Mouse (Mus musculus) c-Kit-positive CD71-negative TER-119-negative erythroid progenitor cells, embryonic 14.5 days (primary cell): Measurements from ENCODE around the gene Ttc28.

Experiments
- DNase-seq: peaks from one replicate; pipeline ENCODE4 v3.0.0-alpha.2; 2013; ENCODE audit warnings: low read depth

Gene Ttc28

DNA sequence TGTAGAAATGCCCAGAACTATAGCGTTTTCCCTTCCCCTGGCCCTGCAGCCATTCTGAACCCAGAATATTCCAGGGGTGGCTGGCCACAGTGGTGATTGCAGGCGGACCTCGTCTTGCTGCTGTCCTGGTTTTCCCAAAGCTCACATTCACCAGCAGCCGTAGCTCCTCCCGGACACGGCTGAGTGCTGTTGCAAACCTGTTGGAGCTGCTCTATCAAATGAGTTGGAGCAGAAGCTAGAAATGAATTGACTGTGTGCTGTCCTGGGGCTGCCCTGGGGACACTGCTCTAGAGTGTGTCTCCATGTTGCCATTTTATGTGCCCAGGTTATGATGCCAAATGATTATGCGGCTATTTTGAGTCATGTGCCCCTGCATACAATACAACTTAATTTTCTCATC, 254.2 kb downstream of the Ttc28 start:
- no peak for DNase-seq

DNA sequence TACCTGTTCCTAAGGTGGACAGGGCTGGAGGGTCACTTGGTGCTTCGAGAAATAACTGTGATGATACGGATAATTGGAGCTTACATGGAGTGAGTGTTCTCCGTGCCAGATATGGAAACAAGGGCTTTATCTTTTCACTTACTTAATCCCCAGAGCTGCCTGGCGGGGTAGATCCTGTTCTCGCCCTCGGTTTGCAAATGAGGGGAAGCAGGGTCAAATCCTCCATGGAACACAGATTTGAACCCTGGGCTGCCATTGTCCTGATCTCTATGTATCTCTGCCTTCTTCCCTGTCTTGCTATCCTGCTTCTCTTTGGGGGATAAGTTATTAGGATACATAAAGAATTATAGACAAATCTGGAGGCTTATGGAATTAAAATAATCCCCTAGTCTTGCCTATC, 257.7 kb downstream of the Ttc28 start:
- no peak for DNase-seq

DNA sequence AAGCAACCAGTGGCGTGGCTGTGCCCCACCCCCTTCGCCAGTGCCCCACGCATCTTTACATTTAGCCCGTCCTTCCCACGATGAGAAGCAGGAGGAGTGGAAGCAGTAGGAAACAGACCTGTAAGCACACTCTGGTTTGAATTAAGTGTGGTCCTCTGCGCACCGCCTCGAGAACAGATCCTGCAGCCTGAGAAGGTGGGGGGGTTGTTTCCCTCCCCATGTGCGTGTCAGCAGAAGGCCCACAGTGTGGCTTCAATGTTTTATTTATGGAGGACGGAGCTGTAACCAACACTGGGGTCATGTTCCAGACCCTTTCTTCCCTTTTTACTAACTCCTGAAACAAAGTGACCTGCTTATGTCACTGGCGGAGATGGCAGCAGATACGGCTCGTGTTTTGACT, 258.1 kb downstream of the Ttc28 start:
- DNase-seq: no peak

DNA sequence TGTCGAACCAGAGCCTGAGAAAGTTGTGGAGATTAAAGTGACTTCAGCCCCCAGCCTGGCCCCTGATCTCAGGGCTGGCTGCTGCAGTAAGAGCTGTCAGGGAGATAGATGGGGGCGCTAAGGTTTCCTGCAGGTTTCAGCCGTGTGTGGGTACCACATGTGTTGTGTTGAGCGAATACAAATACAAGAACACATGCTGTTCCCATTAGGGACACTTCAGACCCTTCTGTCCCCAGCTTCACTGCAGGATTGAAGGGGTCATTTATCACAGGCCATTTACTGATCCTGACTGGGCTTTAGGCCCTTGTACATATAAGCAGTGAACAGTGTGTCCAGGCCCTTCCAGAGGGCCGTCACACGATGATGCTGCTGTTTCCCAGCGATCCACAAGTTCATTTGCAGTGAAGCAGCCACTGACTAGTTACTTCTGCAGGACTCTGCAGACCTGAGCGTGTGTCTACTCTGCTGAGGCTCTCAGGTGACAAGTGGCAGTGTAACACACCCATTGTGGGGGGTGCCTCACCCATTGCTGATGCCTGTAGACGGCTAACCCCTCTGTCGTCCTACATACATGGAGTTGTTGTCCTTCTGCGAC, 258.7 kb downstream of the Ttc28 start:
- DNase-seq: no peak

DNA sequence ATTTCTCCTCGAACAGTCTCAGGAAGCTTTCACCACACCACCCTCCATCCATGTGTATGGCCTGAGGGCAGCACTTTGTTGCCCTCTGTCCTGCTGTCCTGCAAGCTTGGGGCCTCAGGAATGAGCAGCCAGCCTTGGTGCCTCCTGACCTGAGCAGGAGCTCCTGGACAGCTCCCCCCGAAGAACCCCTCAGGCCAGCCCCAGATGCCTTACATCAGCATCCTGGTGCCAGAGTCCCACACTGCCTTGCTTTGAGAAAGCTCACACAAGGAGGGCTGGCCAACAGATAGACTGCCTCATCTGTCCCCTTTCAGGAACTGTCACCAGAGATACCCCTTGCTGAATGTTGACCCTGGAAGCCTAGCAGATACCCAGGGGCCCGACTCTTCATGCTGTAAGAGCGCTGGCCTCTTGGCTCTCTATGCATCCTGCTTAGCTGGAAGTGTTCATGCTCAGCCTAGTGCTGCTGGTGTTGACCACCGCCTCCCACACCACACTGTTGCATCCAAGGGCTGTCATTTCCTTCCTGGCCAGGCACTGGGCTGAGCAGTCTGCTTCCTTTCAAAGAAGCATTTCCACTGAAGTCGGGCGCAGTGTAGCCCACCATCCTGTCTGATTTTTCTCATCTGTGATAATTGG, 259.4 kb downstream of the Ttc28 start:
- DNase-seq: no peak

DNA sequence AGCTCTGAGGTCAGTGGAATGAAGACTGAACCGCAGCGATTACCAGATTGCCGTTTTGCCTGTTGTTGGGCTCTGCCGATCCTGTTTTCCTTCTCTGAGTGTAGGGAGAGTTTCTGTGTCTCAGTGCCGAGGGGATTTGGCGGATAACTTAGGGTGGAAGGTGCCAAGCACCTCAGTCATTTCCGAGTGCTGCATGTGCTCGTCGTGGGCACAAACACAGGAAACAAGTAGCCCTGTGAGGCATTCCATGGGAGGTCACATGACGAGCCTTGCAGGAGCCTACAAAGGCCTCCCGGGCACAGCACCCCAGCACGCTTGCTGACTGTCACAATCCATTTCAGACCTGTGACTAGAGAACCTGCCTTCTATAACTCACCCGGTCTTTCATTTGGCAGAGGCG, 260.0 kb downstream of the Ttc28 start:
- no peak for DNase-seq

DNA sequence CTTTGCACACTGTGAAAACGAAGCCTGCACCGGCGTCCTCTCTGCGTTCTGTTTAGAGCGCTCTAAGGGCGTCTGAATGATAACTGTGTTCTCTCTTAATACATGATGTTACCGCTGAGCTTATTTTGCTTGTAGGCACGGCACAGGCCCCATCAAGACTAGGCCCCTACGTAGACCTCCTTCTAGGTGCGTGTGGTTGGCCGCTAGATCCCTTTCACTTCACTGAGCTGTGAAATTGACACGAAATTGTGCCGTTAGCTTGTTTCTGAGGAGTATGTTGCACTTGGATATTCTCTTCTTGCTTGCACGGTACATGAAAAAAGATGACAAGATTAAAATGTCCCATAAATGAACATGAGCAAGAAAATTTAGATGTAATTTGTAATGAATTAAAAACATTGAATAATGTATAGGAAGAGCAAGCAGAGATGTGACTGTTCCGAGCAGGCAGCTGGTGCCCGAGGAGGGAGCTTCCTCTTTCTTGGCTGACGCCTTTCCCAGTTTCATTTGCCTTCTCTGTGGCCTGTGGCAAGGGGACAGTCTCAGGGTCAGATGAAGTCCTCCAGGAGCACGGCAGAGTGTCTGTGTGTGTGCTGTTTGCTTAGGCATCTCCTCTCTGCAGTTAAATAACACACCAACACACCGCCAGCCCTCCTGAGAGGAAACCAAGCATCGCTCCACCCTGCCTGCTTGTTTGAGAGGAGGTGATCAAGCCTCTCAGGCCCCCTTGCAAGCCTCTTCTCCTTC, 261.7 kb downstream of the Ttc28 start:
- DNase-seq: peak; percentile 30

DNA sequence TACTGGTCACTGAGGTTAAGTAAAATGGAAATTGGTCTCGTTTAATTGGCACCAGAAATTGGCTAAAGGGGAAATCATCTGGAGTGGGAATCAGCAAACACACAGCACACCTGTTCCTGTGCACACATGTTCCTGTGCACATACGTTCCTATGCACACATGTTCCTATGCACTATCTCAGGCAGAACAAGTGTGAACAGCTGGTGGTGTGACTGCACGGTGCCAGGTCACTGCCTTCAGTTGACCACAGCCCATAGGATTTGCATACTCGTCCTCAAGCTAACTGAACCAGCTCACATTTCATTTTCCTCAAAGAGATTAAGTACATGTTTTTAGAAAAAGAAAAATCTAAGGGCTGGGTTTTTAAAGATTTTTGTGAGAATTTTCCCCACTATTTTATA, 263.2 kb downstream of the Ttc28 start:
- no peak for DNase-seq

DNA sequence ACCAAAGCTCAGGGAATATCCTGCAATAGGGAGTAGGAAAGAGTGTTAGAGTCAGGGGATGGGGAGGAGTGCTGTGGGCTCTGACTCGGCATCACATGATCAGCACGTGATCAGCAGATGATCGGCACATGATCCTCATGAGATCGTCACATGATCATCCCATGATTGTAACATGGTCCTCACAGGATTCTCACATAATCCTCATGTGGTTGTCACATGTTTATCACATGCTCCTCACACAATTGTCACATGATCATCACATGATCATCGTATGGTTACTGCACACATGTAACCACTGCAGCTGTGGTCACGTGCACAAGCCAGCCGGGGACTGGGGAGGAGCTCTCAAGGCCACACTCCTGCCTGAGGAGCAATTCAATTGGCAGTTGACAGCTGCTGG, 264.8 kb downstream of the Ttc28 start:
- no peak for DNase-seq

DNA sequence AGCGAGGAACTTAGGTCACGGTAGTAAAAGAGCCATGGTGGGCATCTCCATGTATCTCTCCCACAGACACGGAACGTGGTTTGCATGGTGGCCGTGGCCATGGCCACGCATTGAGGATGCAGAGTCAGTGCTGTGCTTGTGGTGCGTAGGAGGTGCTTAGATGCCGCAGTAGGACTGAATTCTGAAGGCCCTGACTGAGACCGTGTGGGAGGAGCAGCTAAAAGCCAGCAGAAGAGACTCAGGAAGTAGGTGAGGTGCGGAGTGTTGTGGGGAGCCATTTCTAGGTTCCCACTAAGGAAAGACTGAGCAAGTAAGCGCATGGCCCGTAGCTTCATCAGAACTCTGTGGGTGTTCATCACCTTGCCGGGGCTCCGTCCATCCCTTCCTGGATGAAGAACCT, 271.0 kb downstream of the Ttc28 start:
- DNase-seq: no peak

DNA sequence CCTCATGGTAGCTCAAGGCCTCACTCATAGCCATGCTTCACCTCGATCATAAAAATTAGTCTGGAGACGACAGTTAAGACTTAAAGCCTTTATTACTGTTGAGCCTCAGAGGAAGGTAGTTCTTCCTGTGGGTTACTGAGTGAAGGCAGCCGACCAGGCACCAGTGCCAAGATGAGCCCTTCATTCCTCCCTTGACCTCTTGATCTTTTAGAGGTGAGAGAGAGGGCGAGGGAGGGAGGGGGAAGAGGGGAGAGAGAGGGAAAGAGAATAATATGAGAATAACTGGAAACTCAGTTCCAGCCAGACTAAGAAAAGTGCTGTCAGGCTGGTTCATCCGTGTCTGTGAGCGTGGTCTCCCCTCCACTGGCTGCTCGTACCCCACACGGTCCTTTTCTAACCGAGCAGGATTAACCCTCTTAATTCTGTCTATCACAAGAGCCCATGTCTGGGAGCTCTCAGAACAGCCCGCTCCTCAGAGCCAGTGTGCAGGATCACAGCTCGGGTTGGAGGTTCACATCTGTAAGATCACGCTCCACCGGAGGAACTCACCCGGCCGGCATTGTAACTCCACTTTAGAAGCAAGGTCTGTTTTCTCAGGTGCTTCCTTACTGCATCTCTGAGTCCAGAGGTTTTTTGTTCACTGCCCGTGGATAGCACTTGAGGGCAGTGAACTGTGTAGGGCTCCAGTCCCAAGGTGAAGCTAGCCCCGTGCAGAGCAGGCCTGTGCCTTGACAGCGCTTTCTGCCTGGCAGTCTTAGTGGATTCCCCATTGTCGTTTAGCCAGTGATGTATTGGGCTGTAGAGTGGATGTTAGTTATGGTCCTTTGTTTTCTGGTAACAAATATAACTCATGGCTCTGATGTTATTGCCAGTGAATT, 272.5 kb downstream of the Ttc28 start:
- DNase-seq: no peak

DNA sequence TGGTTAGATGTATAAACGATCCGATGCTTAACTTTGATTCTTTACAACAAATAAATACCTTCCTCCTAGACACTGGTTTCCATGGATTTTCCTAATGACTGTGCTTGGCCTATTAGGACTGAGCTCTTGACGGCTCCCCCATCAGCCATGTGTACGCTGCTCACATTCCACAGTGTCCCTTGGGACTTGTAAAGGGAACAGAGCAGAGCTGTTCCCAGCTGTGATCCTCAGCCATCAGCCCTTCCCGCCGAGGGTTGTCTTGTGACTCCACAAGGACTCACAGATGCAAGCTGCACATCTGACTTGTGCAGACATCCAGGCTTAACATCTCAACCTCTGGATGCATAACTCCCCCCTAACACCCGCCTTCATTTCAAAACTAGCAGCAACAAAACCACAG, 275.0 kb downstream of the Ttc28 start:
- no peak for DNase-seq

DNA sequence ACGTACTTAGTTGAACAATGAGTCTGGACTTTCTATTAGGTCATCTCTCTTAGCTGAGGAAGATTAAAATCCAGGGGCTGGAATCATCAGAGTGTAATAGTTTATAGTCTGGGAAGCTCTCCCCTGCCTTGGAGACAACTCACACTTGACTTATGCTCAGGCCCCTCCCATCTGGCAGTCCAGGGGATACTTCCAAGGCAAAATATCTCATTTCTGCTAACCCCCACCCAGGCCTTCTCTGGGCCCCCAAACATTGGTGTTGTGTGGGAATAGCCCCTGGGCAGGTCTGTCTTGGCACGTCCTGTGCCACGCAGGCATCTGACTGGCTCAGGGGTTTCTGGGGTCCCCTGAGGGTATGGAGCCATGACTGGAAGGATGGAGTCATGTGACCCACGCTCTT, 275.7 kb downstream of the Ttc28 start:
- DNase-seq: no peak

DNA sequence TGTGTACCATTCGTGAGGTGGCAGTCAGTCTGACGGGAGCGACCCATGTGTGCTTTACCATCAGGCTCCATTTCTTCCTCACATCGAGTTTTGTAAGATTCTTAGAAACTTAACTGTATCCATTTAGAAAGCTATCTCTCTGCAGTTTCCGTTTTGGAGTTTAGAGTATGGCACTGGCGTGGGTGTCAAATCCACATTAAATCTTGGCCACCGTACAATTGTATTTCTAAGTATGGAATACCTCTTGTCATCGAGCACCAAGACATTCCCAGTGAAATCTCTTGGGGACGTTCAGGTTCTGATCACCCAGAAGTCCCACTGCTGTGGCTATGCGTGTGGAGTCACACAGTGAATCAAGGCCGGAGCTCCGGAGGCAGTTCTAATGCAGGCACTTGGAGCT, 276.3 kb downstream of the Ttc28 start:
- DNase-seq: no peak

DNA sequence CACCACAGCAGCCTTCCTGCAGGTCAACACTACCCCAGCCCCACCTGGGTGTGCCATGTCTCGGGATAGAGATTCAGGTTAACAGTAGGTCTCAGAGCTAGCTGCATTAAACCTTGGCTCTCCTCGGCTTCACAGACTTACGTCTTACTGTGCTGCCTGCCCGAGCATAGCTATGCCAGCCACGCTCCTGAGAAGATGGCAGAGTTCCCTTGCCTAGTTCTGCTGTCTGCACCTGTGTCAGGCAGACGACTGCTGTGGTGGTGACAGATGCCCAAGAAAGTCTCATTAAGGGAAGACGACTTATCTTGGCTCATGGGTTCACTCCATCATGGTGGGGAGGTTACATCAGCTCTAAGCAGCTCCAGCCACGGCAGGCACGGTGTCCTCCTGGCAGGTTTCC, 278.7 kb downstream of the Ttc28 start:
- no peak for DNase-seq

DNA sequence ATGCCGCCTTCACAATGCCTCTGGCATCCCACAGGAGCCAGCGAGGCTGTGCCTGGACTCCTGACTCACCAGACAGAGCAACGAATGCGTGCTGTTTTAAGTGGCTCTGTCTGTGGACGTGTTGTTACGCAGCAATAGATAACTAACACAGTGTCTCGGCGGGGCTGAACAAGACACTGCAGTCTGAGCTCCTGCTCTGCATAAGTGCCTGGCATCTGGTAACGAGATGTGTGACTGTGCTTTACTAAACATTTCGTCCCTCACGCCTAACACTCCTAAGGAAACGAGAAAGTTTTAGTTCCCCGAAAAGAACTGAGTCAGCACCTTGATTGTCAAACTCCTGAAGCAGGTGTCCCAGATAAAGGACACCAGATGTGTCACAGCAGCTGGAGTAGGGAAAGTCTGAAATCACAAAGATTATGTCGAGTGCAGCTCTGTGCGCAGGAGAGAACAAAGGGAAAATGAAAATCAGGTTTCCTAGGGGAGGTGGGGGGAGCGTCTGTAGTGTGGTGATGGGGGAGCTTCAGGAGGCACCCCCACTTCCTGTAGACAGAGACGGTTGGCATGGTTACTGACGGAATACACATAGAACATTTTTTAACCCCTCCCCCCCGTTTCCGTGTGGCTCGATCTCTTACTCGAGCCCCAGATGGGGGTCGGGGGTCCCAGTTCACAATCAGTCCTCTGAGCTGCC, 280.2 kb downstream of the Ttc28 start:
- DNase-seq: no peak

DNA sequence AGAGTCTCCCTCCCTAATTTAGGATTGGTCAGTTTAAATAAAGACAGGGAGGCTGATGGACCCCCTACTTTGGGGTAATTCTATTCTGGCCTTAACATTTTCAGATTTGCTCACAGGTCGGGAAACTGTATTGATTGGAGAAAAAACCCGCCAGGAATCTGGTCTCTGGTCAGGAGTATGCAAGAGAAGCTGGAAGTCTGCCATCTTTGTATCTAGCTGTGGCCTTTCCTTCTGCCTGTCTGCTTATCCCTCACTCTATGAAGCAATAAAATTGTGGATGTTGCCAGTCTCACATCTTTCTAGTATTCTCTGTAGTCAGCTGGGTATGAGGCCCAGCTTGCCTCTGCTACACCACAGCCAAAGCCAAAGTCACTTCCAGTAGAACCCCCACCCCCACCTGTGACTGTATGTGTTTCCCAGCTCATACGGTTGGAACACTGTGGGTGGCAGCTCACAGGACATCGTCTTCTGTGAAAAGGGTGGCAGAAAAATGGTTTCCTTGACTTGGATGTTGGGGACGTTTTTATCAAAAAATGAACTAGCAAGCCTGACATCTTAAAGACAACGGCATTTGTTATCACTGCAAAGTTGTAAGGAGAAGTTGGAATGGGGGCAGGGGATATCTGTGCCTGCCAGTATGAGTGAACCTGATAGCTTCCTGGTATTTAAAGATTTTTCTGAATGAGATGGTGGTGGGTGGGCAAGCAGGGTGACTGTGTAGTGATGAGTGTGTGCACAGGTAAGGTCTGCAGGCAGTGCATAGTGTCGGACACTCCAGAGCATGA, 281.7 kb downstream of the Ttc28 start:
- DNase-seq: no peak

DNA sequence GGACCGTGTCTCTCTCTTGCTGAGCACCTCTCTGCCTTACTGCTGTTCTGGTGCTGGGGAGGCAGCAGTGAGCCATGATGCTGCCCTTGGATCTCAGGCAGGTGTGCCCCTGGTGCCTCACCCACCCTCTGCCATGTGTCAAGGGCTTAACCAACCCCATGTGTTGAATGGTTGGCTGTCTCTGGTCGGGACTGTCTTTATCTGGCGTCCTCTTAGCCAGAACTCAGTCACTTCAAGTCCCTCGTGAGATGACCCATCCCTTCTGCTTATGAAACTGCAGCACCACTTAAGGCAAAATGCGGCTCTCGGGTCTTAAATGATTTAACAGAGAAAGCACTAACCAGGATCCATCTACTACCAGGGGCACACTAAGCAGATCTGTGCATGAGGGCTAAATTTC, 283.3 kb downstream of the Ttc28 start:
- no peak for DNase-seq

DNA sequence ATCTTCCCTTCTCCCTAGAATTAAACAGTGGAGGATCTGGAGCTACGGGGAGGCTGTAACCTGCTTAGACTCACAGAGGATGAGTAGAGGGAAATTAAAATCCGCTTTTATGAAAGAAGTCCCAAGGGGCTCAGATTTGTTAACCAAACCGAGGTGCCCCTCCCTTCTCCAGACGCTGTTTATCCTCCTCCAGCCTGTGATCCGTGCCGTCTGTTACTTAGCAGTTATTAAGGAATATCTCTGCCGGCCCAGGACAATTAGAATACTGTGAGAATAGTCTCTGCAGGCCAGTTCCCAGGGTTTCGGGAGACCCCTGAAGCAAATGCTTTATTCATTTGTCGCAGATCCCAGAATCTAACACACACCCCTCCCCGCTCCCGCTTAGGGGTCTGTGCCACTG, 283.8 kb downstream of the Ttc28 start:
- DNase-seq: no peak

DNA sequence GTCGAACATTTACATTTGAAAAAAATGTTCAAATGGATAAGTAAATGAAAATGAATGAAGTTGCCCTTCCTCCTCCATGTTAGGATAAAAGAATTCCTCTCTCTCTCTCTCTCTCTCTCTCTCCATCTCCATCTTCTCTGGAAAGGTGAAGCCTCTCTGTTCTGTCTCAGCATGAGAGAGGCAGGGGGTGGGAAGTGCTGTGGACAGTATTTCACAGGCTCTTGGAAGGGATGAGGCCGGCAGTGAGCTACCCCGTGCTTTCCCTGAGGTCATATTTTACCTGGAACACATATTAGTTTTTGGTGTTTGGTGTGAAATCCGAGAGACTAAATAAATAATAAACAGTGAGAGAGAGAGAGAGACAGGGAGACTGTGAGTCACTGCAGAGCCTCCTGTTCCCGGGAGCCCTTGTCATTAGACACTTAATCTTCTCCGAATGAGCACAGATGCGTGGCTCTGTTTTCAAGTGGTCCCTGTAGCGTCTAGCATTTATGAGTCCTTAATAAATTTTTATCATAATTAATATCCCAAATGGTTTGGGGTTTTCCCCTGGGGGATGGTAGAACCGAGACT, 284.8 kb downstream of the Ttc28 start:
- no peak for DNase-seq

DNA sequence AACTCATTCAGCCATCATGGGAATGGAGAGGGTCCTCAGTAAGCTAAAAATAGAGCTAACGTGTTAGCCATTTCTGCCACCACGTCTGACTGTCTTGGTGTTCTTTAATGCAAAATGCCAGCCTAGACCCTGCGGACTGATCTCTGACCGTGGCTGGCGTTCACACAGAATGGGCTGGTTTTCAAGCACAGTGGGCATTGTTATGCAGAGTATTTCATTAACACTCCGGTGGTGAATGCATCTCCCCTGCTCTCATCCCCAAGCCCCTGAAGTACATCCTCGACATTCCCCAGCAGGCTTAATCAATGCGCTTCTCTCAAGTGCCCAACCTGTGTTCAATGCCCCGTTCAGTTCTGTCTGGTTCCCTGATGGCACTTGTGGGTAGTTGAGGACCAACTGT, 290.8 kb downstream of the Ttc28 start:
- no peak for DNase-seq
